Mouse (Mus musculus) heart, postnatal 0 days (tissue): ENCODE results near the gene Gpr135. TPM values are rescaled to one million over a fixed set of nuclear protein-coding genes. Genes with fewer than 3 reads are reported as not detected.

Experiments used
- ATAC-seq: fragments of 200-750 bp; cut with Nextera tagmentation; 2 replicates; pipeline ENCODE4 v1.8.0; 2017; ENCODE audit warnings: low read depth, moderate number of reproducible peaks, moderate library complexity; ENCODE audit not compliant: insufficient read depth
- DNase-seq: peaks from one replicate; pipeline ENCODE4 v3.0.0-alpha.2; 2016; ENCODE audit warnings: low spot score
- H3K27ac ChIP-seq: fragments of 300-500 bp; sonication (generic); 2 replicates; pipeline ENCODE4 v1.5.1; 2014; ENCODE audit warnings: low read depth, mild to moderate bottlenecking
- H3K27me3 ChIP-seq: fragments of 300-500 bp; sonication (generic); 2 replicates; pipeline ENCODE4 v1.6.1; 2014; ENCODE audit warnings: low read length, mixed read lengths; ENCODE audit not compliant: control insufficient read depth, insufficient read depth
- H3K36me3 ChIP-seq: fragments of 300-500 bp; sonication (generic); replicated peaks from 2 replicates; pipeline ENCODE4 v1.6.1; 2014; ENCODE audit warnings: low read length, mixed read lengths; ENCODE audit not compliant: control insufficient read depth, insufficient read depth
- H3K4me1 ChIP-seq: fragments of 300-500 bp; sonication (generic); 2 replicates; pipeline ENCODE4 v1.6.1; 2014; ENCODE audit warnings: antibody characterized with exemption; ENCODE audit not compliant: control insufficient read depth, insufficient read depth
- H3K4me2 ChIP-seq: fragments of 300-500 bp; sonication (generic); 2 replicates; pipeline ENCODE4 v1.6.1; 2014; ENCODE audit warnings: low read depth, mild to moderate bottlenecking, low read length, moderate library complexity
- H3K4me3 ChIP-seq: fragments of 300-500 bp; sonication (generic); 2 replicates; pipeline ENCODE4 v1.5.1; 2014; ENCODE audit warnings: low read depth, low read length
- H3K9ac ChIP-seq: fragments of 300-500 bp; sonication (generic); replicated peaks from 2 replicates; pipeline ENCODE4 v1.6.1; 2014; ENCODE audit warnings: low read depth, low read length, mixed read lengths
- H3K9me3 ChIP-seq: fragments of 300-500 bp; sonication (generic); replicated peaks from 2 replicates; pipeline ENCODE4 v1.6.1; 2016; ENCODE audit warnings: low read length; ENCODE audit not compliant: control insufficient read depth
- CTCF ChIP-seq: IDR thresholded peaks from 2 replicates; pipeline ENCODE4 v1.5.1; 2016; ENCODE audit warnings: antibody characterized with exemption, control low read depth, low read depth
- EP300 ChIP-seq: IDR thresholded peaks from 2 replicates; pipeline ENCODE4 v1.6.1; 2016; ENCODE audit warnings: antibody characterized with exemption, low read depth
- WGBS: fragments of 180-500 bp; shearing (Covaris S2); extraction: QIAGEN DNeasy Blood & Tissue Kit; methylation state at CpG from one replicate; pipeline ENCODE4 v1.1.7; 2014; 5-methylcytosine and 5-hydroxymethylcytosine counted together
- polyA plus RNA-seq: library from polyadenylated mRNA; unstranded; fragments of >200 nt; fragmentation: Nextera tagmentation; extraction: Ambion mirVana; gene quantifications from 2 replicates; pipeline ENCODE4 v1.2.1, GENCODE M21; 2015
- total RNA-seq: library from RNA; depleted of rRNA; stranded (reverse); fragments of >200 nt; gene quantifications from 2 replicates; pipeline ENCODE4 v1.2.3, GENCODE M21; 2014; ENCODE audit warnings: low replicate concordance

Gene Gpr135
- total and polyA plus RNA-seq, 2 experiments from 2014 or later = 0.37 TPM; not detected in 1

GRCm38 (mm10) chr12:72085024-72085328 lies 14.1 kb upstream of the Gpr135 start:
- H3K9me3 ChIP-seq = no peaks in the 10 kb centered on the region
- whole genome bisulfite sequencing = under 1% methylated on average over 31 of the region's 31 CpGs
- peaks cover 15% of the 10 kb centered on the region; the same call in 1 of the 2 replicates for H3K4me1 ChIP-seq
- H3K36me3 ChIP-seq = no peaks in the 10 kb centered on the region
- H3K9ac ChIP-seq = peak overlapping the region; percentile 60
- DNase-seq (no peak), ATAC-seq (peak; percentile 20)
- peak overlapping the region; percentile 71 for H3K4me3 ChIP-seq
- TF ChIP-seq CTCF (no peak), EP300 (0 out of 2 replicates have a peak, but pooled peaks have one; percentile 6)
- no peaks in the 10 kb centered on the region for H3K27me3 ChIP-seq
- H3K4me2 ChIP-seq = peak overlapping the region; percentile 75
- peak overlapping the region; percentile 97 for H3K27ac ChIP-seq

DNA sequence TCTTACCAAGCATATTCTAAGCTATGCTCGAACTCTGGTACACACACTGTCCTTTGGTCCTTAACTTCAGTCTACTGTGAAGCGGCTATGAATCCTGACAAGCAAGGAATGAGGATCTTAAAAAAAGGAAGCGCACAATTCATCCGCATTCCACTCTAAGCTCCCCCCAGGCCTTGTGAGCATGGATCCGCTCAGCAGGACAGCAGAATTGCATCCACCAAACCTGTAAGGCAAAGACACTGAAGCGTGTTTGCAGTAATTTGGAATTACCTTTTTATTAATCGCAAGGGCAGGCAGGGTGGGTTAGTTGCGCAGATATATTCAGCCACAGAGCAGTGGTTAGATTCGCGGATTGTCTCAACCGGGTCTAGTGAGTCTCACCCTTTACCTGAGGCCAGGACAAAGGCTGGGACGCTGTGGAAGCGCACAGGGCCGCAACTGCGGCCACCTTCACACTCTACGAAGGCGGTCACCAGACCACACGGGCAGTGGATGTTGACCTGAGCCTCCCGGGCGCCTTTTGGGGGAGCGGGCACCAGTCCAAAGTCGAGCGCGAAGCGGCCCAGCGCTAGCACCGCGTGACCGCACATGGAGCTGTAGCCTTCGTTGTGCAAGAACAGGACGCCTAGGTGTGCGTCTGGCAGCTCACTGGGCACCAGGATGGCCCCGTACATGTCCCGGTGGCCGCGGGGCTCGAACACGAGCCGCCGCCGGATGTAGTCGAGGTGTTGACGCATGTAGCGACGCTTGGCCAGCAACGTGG lies 13.5 kb upstream of the Gpr135 start:
- peak overlapping the region; percentile 71 for H3K4me3 ChIP-seq
- peak overlapping the region; percentile 97 for H3K27ac ChIP-seq
- 7% methylated on average over 46 of the region's 46 CpGs for WGBS
- peak; percentile 23 for DNase-seq
- H3K9ac ChIP-seq = peak overlapping the region; percentile 60
- no peaks in the 10 kb centered on the region for H3K36me3 ChIP-seq
- peak; percentile 0; the same call in 1 of the 2 replicates for ATAC-seq
- peak; percentile 33; the same call in 1 of the 2 replicates for TF ChIP-seq EP300
- TF ChIP-seq CTCF = no peak
- H3K27me3 ChIP-seq = no peaks in the 10 kb centered on the region
- H3K4me2 ChIP-seq = peak overlapping the region; percentile 75
- no peaks in the 10 kb centered on the region for H3K9me3 ChIP-seq
- H3K4me1 ChIP-seq = peaks cover 15% of the 10 kb centered on the region; the same call in 1 of the 2 replicates

DNA sequence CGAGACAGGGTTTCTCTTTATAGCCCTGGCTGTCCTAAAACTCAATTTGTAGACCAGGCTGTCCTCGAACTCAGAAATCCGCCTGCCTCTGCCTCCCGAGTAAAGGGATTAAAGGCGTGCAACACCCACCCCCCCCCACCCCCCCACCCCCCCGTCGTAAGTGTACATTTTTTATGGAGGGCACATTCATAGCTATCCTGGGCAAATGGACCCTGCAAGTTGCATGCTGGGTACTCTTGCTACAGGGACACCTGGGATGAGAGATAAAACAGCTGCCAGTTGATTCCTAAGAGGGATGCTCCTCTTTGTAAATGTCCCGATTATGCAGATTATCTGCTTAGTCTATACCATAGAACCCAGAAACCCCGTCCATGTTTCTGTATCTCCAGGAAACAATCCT lies 12.3 kb upstream of the Gpr135 start:
- H3K9me3 ChIP-seq = no peaks in the 10 kb centered on the region
- peaks cover 14% of the 10 kb centered on the region; the same call in 1 of the 2 replicates for H3K4me1 ChIP-seq
- no peaks in the 10 kb centered on the region for H3K27me3 ChIP-seq
- 86% methylated on average over 9 of the region's 9 CpGs for WGBS
- H3K27ac ChIP-seq = no peak overlapping the region
- DNase-seq = no peak
- no peak overlapping the region for H3K4me3 ChIP-seq
- no peak for ATAC-seq
- no peaks in the 10 kb centered on the region for H3K36me3 ChIP-seq
- TF ChIP-seq EP300 = no peak
- no peak overlapping the region for H3K4me2 ChIP-seq
- no peak overlapping the region for H3K9ac ChIP-seq

GRCm38 (mm10) chr12:72082370-72082769 lies 11.4 kb upstream of the Gpr135 start:
- TF ChIP-seq EP300 (no peak), CTCF (no peak)
- peak; percentile 21 for DNase-seq
- no peak for ATAC-seq
- WGBS = 21% methylated on average over 18 of the region's 18 CpGs
- Histone ChIP-seq H3K4me2 (peak overlapping the region; percentile 51), H3K27me3 (no peaks in the 10 kb centered on the region), H3K9ac (peak overlapping the region; percentile 45), H3K9me3 (no peaks in the 10 kb centered on the region), H3K36me3 (no peaks in the 10 kb centered on the region), H3K27ac (no peak overlapping the region; the same call in 1 of the 2 replicates), H3K4me1 (peaks cover 5% of the 10 kb centered on the region; the same call in 1 of the 2 replicates), H3K4me3 (0 out of 2 replicates have a peak overlapping the region, but pooled peaks have one; percentile 8)

GRCm38 (mm10) chr12:72081961-72082360 lies 11.0 kb upstream of the Gpr135 start:
- WGBS = 95% methylated on average over 3 of the region's 3 CpGs
- H3K27me3 ChIP-seq = no peaks in the 10 kb centered on the region
- H3K27ac ChIP-seq = no peak overlapping the region
- no peak overlapping the region for H3K9ac ChIP-seq
- ATAC-seq (no peak), DNase-seq (no peak)
- H3K4me2 ChIP-seq = peak overlapping the region; percentile 51
- TF ChIP-seq EP300 (no peak), CTCF (no peak)
- H3K4me3 ChIP-seq = no peak overlapping the region
- no peaks in the 10 kb centered on the region for H3K36me3 ChIP-seq
- no peaks in the 10 kb centered on the region for H3K9me3 ChIP-seq
- H3K4me1 ChIP-seq = peaks cover 4% of the 10 kb centered on the region; the same call in 1 of the 2 replicates
